1 mouse cellular context compared by ENCODE assay signal in the genomic region with DNA sequence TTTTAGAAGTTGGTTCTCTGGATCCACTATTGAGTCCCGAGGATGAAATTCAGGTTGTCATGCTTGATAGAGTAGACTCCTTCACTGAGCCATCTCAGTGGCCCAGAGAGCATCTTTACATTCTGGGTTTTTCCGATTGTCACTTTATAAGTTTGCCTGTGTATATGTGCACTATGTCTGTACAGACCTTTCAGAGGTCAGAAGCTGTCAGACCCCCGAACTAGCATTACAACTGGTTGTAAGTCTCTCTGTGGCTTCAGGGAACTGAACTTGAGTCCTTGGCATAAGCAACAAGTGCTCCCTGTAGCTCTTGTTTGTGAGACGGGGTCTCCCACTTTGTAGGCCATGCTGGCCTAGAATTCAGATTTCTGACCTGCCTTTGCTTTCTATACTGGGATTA.
TF ChIP-seq lines count a peak whose summit lies in the region.

No protein-coding gene starts in this region.

TF ChIP-seq in CH12.LX, 34 proteins besides CTCF, POLR2A, EP300 and RAD21:
- TF ChIP-seq POLR2AphosphoS2 (IDR thresholded peaks at IDR 0.05; ENCODE audit: low read depth, low read length) (0 out of 2 replicates have a peak, but pooled peaks have one; percentile 48), PAX5 (IDR thresholded peaks at IDR 0.05; ENCODE audit: low read length) (no peak)
